16 mouse cellular contexts compared by ENCODE assay signal in the genomic region with DNA sequence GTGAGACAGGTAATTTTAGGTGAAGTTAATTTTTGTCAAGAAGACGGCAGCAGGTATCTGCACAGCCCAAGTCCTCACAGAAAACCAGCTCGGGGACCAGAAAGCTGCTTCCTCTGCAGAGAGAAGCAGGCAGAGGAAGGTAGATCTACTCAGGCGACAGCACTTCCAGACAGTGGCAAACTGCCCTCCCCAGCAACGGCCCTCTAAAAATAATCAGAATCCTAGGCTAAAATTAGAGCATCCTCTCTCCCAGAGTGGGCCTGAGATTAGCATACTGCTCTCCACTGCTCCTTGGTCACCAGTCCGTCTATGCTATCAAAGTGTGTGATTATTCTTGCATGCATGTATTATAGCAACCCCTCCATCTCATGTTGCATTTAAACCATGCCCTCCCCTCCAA. TPM values are rescaled to one million over a fixed set of nuclear protein-coding genes. Genes with fewer than 3 reads are reported as not detected.
A peak's percentile ranks its signal among the peaks of the same experiment; 100 is the strongest.
DNase-seq lines count a peak whose midpoint lies in the region.
"Had no signal": no experiment of that assay in that cellular context is flagged by ENCODE, and none has a peak within 500 bp of the region (broad histone marks: within the 10 kb centered on the region; RNA-seq: fewer than 3 reads in every experiment).

No protein-coding gene starts in this region.

- peak overlapping the region; percentile 84 for H3K27ac ChIP-seq in heart, embryonic 10.5 days
- H3K27ac ChIP-seq: embryonic facial prominence, embryonic 12.5 days; forebrain, embryonic 12.5 days; hindbrain, embryonic 10.5 days; midbrain, embryonic 13.5 days; neural tube, embryonic 13.5 days had no signal

- intact Hi-C loops in left cerebral cortex, postnatal 36 days (cut with DNase I), result loop anchor here (5.0 kb wide), 1 partner anchor 52 kb away; the partner anchor contains the start of gene Lamc1

- peaks cover 5% of the 10 kb centered on the region; the same call in 1 of the 2 replicates for H3K36me3 ChIP-seq in heart, embryonic 10.5 days
- H3K36me3 ChIP-seq: embryonic facial prominence, embryonic 12.5 days; forebrain, embryonic 12.5 days; hindbrain, embryonic 10.5 days; midbrain, embryonic 13.5 days; neural tube, embryonic 13.5 days had no signal

- WGBS in heart, embryonic 10.5 days, result 25% methylated on average over 5 of the region's 5 CpGs

- DNase-seq in cerebellum, postnatal 10 days, result peak; percentile 38 to 42
- DNase-seq in cerebellum, adult 11 months, result no peak
- DNase-seq in left cerebral cortex, adult 18-20 months (ENCODE audit: low spot score in 2 of 2), result peak; percentile 24 to 33
- DNase-seq in left cerebral cortex, adult 11 months (ENCODE audit: low spot score), result no peak
- DNase-seq in heart, embryonic 10.5 days (ENCODE audit: low spot score), result no peak
- peak; percentile 29 to 36 for DNase-seq in left cerebral cortex, postnatal 36 days (ENCODE audit: low spot score in 2 of 2)
- no peak for DNase-seq in urinary bladder, postnatal 25 days (ENCODE audit: low spot score)
- DNase-seq in adrenal gland, adult 18-20 months (ENCODE audit: low spot score in 2 of 2), result no peak
- DNase-seq: kidney, adult 11 months; liver; lung, postnatal 14 days had no signal

- peak overlapping the region; percentile 35 for H3K4me3 ChIP-seq in heart, embryonic 10.5 days
- H3K4me3 ChIP-seq: embryonic facial prominence, embryonic 12.5 days; forebrain, embryonic 12.5 days; hindbrain, embryonic 10.5 days; midbrain, embryonic 13.5 days; neural tube, embryonic 13.5 days had no signal

- no peaks in the 10 kb centered on the region for H3K9me3 ChIP-seq in heart, embryonic 10.5 days
- H3K9me3 ChIP-seq: embryonic facial prominence, embryonic 12.5 days; forebrain, embryonic 12.5 days; hindbrain, embryonic 10.5 days; midbrain, embryonic 13.5 days; neural tube, embryonic 13.5 days had no signal

- no peaks in the 10 kb centered on the region for H3K27me3 ChIP-seq in heart, embryonic 10.5 days (ENCODE audit: insufficient read depth, poor library complexity, severe bottlenecking)
- H3K27me3 ChIP-seq: embryonic facial prominence, embryonic 12.5 days; forebrain, embryonic 12.5 days; midbrain, embryonic 13.5 days; neural tube, embryonic 13.5 days had no signal

- peaks cover 73% of the 10 kb centered on the region for H3K4me1 ChIP-seq in heart, embryonic 10.5 days

RNA-seq across cellular contexts. Expression of gene Lamc1, which starts 52.2 kb away (rescaled TPM):
- total RNA-seq in left cerebral cortex, adult 18-20 months (2021), result 10 to 100 TPM; 25.3 to 25.5 TPM
- polyA plus RNA-seq in heart, embryonic 10.5 days (2016; fragmentation: Nextera tagmentation; extraction: Ambion mirVana), result 62.6 and 85.3 TPM in 2 replicates
- total RNA-seq in left cerebral cortex, postnatal 36 days (2021), result 10 to 100 TPM; 27.0 to 28.7 TPM
- 10 to 100 TPM; 54.5 to 66.2 TPM for total RNA-seq in adrenal gland, adult 18-20 months (2021)

Comparison
In these comparisons a context has a peak if more than half of its experiments do, and no peak if none do; other contexts are left out.
1. DNase-seq: peak in cerebellum, postnatal 10 days (2 of 2), left cerebral cortex, adult 18-20 months (2 of 2) and left cerebral cortex, postnatal 36 days (2 of 2); none in cerebellum, adult 11 months (single experiment), left cerebral cortex, adult 11 months (single experiment), heart, embryonic 10.5 days (single experiment), urinary bladder, postnatal 25 days (single experiment) and adrenal gland, adult 18-20 months (0 of 2).